Mouse (Mus musculus) embryo, embryonic 11.5 days (tissue): ENCODE measurements around the gene Rbfox2.
"Not testable (repeated sequence)": the region's sequence is repeated elsewhere in the genome, so short reads cannot be mapped to it uniquely, and the experiment has no call there.

Experiments used
- DNase-seq: peaks from one replicate; pipeline ENCODE4 v3.0.0-alpha.2; 2012; ENCODE audit warnings: low read depth, low spot score

Rbfox2 gene

DNA sequence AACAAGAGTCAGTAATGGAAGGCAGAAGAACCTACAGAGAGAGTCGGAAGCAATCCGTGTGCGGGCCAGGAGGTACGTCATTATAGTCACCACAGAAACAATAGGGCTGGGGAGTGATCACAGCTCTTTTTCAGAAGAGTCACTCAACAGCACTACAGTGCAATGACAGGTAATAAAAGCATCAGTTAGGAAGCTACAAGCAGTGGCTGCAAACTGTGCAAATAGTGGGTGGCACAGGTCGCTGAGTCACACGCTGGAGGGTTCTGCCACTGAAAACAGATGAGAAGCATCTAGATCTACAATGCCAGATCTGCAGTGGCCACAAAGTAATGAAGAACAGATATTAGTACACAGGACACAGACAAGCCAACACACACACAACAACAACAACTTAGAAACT is 32.9 kb downstream of the Rbfox2 start:
- DNase-seq = no peak

DNA sequence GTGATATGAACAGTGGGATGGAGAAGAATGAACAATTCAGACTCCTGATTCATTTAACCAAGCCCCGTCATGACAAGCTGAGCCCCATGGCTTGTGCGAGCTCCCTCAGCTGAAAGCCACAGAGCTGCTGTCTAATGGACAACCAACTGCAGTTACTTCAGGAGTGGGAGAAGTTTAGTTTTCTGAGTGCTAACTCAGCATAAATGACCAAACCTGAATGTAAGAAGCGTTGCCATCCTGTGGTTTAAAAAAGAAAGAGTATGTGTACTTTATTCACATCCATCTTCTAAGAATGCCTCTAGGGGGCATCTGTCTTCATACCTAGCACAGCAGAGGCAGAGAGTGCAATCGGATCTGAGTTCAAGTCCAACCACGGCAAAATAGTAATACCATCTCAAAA is 35.5 kb downstream of the Rbfox2 start:
- no peak for DNase-seq

DNA sequence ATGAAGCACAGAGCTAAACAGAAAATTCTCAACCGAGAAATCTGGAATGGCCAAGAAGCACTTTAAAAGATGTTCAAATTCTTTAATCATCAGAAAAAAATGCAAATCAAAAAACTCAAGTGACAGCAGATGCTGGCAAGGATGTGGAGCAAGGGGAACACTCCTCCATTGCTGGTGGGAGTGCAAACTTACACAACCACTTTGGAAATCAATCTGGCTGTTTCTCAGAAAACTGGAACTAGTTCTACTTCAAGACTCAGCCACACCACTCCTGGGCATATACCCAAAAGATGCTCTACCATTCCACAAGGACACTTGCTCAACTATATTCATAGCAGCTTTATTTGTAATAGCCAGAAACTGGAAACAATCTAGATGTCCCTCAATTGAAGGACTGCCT is 37.3 kb downstream of the Rbfox2 start:
- not testable (repeated sequence) for DNase-seq

DNA sequence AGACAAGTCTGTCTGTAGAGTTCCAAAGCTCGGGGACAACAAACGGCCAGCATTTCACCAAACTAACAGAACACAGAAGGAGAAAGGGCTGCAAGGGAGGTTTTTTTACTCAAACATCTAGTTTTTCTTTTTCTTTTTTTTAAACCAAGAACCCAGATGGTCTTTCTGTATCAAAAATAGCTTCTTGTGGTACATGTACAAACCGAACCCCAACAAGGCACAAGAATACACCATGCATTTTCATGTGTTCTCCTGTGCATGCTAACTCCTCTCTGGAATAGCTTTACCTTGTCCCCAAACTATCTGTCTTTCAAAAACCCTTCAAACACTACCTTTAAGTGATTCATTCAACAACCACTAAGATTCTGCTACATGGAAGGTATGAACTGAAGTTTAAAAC is 38.4 kb downstream of the Rbfox2 start:
- DNase-seq = no peak

DNA sequence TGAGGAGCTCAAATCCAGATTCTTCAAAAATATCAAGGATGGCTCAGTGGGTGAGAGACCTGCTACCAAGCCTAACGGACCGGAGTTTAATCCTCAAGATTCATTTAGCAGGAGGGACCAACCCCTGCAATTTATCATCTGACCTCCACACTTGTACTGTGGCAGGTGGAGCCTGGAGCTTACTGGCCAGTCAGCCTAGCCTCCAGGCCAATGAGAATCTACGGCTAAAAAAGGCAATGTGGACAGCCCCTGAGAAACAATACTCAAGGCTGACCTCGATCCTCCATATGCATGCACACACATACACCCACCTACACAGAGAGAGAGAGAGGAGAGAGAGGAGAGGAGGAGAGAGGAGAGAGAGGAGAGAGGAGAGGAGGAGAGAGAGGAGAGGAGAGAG is 41.5 kb downstream of the Rbfox2 start:
- DNase-seq = no peak

DNA sequence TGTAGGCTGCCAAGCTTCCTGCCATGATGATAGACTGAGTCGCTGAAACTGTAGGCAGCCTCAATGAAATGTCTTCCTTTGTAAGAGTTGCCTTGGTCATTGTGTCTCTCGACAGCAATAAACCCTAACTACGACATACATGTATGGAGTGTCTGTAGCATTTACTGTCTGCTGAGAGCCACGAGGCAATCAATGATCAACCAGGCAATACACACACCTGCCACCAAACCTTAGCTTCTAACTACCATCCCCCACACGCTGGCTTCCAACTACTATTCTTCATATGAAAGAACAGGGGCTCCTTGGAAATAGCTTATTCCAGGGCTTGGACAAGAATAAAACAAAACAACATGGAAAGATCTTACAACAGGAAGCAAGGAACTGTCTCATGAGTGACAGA is 42.5 kb downstream of the Rbfox2 start:
- no peak for DNase-seq

DNA sequence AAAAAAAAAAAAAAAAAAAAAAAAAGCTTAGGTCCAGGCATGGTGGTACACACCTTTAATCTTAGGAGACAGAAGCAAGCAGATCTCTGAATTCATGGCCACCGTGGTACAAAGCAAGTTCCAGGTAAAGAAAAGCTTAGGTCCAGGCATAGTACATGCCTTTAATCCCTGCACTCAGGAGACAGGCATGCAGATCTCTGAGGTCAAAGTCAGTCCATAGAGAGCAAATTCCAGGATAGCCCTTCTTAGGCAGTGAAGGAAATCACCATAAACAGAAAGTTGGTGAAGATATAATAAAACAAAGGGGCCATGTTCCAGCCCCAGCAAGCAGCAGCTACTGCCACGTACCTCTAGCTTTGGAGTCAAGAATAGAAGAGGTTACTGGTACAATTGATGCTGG is 44.0 kb downstream of the Rbfox2 start:
- no peak for DNase-seq

DNA sequence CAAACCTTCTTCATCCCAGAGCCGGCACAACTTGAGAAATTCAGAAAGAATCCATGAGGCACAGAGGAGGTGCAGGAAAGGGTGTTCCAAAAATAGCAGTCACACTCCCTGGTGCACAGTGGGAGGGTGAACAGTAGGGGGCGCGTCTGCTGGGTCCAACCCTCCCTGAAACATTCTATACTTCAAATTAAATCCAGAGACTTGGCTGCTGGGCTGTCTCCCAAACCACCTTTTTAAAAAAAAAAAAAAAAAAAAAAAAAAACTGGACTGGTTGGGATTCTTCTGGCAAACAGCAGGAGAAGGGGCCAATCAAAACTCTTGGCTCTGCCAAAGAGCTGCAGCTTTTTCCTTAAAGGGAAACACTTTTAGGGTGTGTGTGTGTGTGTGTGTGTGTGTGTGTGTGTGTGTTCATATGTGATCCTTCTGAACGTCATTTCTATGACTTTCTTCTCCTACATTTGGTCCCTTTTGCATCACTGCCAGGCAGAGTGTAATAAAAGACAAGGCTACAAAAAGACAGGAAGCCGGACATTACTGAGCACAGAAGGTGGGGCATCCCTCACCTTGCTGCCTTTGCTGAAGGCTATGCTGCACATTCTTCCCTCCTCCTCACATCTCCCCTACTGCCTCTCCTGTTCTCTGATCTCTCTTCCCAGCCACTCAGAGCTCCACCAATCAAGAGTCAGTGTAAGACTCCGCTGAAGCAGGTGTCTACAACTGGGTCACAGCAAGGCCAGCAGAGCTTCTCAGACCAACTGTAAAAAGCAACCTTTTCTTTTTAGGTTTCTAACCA is 49.2 kb downstream of the Rbfox2 start:
- no peak for DNase-seq

DNA sequence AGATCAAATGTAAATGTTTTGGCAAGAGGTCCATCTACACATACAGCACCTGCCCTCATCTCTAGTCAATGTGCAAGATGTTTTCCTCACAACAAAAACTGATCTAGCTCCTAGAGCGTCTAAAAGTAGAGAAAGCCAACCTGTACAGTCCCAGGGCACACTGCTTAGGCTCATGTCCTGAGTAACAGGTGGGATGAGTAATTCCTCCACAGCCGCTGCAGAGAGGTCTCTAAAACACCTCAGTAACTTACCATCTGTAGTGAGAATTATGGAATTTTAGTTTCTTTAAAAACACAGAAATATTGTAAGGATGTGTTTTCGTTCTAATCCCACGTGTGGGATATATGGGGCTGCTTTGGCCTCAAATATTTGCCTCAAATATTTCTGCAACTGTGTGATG is 50.0 kb downstream of the Rbfox2 start:
- DNase-seq = no peak

DNA sequence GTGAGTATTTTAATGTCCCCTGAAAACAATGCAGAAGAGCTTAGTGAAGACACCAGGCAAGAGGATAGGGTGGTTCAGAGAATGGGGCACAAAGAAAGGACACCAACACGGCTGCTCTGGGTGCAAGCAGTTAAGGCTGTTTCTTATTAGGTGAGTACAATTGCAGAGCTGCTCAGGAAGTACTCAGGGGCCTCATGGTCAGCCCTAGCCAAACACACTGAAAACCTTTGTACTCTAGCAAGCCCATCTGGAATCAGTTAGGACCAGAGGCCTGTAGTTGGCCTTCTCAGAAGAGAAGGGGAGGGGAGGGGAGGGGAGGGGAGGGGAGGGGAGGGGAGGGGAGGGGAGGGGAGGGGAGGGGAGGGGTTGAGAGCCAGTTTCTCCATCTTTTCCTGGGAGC is 52.2 kb downstream of the Rbfox2 start:
- peak; percentile 63 for DNase-seq

DNA sequence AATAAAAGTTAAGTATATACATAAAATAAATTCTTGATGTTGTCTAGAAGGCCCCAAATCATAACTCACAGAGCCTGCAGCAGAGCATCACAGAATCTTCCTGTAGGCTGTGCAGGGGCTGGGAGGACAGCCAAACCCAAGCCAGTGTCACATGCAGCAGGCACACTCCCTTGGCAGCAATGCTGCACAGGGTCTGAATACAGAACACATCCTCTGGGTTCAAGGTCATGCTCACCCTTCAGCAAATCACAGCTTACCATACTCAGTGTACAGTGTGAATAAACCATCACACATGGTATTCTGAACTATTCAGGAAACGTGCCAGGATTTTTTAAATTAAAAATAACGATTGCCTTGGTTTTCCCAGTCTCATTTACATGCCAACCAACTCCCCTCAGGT is 52.7 kb downstream of the Rbfox2 start:
- DNase-seq = no peak

DNA sequence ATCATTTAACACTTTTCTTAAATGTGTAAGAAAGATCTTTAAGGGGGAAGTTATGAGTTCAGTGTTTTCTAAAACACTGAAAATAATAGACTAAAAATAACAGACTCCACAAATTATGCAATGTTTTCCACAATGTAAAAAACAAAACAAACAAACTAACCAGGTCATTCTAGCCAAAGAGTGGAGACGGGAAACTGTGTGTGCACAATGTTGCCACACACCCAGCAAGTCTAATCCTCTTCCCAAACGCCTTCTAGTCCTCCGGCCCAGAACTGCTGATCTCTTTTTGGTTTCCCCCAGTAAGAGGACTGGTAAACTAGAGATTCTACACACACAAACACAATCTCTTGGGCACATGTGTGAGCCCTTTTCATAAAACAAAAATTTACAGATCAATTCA is 55.1 kb downstream of the Rbfox2 start:
- no peak for DNase-seq

DNA sequence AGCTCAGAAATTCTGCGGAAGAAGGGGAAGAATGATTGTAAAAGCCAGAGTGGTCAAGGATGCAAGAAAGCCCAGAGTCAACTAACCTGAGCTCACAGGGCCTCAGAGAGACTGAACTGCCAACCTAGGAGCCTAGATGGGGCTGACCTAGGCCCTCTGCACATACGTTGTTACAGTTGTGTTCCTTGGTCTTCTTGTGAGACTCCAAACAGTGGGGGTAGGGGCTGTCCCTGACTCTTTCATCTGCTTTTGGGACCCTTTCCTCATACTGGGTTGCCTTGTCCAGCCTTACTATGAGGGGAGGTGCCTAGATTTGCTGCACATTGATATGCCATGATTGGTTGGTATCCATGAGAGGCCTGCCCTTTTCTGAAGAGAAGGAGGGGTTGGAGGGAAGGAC is 56.0 kb downstream of the Rbfox2 start:
- no peak for DNase-seq

DNA sequence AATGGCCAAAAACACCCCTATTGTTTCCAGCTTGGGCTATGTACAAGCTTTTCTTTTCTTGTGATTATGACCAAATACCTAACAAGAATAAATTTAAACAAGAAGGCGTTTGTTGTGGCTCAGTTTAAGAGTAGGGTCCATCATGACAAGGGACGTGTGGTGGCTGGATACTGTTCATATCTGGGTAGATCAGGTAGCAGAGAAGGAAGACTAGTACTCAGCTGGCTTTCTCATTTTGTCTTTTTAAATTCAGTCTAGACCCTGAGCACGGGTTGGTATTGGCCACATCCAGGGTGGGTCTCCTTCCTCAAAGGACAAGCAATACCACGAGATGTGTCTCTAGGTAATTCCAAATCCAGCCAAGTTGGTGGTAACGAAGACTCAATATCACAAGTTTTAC is 57.4 kb downstream of the Rbfox2 start:
- no peak for DNase-seq

DNA sequence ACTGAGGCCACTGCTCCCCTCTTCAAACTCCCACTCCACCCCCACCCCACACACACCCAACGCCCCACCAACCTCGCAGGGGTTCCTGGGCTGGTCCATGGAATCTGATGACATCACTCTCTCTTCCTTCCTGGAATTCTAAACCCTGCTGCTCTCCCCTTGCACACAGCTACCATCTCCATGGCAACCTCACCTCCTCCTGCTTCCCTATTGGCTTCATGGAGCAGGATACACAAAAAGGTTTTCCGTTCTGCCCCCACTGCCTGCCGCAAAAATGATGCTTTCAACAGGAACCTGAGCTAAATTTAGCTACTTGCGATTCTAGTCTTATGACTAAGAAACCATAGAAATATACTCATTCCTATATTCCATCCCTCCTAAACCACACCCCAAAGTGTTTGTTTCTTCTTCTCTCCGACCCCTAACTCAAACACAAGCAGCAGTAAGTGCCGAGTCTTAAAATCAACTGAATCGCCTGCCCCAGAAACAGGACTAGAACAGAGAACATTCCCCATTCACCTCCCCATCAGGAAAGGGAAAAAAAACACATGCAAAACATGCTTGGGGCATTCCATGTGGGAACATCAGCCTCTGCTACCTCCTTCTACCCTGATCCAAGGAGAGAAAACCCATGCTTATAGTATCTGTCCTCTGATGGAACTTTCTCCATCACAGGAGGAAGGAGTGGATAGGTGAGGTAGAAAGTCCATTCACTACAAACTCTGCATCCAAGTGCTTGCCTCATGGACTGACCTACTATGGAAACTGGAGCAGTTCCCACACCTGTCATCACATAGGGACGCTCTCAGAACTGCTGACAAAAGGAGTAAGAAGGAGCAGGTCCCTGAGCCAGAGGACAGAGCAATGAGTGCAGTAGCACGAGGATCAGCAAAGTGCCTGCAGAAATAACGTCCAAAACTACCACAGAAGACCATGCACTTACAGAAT is 61.1 kb downstream of the Rbfox2 start:
- peak; percentile 66 for DNase-seq

DNA sequence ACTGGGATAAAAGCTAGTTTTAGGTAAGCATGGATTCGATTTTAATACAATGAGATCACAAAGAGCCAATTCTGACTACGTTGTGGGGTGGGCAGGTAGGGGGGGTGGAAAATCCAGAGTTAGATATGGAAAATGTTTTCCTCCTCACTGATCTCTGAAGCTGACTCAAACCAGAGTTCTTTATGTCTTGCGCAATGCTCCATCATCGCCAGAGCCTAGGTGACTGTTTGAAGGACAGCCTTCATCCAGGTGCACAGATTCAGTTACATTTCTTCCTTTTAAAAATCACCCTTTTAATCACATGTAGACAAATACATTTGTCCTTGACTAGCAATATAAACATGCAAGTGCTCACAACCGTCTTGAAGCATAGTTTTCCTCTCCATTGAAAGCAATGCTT is 62.2 kb downstream of the Rbfox2 start:
- no peak for DNase-seq

DNA sequence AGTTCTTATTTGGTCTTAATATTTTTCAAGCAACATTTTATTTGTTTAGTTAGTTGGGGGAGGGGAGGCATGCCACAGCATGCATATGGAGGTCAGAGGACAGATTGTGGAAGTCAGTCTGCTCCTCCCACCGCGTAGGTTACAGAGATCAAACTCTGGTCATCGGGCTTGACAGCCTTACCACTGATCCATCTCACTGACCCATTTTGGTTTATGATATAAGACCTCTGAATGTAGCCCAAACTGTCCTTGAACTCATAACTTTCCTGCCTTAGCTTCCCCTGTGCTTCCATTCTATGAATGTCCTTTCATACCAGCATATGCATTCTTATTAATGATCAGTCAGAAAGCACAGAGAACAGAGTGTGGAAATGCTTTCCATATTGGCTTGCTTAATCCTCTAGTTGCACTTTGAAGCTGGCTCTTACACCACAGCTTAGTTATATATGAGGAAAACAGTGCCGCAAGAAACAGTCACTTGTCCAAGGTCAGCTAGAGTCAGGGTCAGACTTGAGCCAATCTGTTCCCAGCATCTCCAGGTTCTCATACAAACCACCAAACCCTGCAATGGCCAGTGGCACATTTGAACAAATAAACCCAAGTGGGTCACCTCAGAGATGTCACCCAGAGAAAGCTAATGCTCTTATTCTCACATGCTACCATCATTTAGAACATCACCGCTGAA is 62.8 kb downstream of the Rbfox2 start:
- DNase-seq = no peak

DNA sequence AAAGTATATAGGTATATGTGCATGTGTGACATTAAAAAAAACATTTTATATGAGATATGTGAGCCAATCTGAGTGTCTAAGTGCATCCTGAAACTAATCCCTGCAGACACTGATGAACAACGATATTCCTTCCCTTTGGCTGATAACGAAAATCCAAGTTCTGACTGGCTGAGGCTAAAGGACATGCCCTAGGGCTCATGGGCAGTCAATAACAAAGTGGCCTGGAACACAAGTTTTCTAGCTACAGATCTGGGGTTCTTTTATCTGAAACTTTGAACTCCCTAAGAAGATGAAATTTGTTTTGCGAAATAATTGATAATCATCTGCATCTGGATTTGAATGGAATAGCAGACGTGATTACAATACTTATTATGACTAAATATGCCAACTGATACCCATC is 66.2 kb downstream of the Rbfox2 start:
- no peak for DNase-seq

DNA sequence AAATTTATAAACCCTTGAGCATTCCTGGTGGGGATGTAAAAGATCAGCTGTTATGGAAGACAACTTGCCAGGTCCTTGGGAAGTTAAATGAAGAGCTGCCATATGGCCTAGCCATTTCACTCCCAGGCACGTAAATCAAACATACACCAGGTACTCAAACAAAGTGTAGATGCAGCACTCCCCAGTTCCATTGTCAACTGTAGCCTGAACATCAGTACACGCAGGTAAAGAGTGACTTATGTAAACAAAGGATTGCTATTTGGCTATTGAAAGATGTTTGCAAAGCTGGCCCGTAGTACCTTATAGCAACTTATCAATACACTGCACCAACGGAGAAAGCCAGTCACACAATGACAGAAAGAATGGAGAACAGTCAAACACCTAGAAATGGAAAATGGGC is 67.2 kb downstream of the Rbfox2 start:
- no peak for DNase-seq

DNA sequence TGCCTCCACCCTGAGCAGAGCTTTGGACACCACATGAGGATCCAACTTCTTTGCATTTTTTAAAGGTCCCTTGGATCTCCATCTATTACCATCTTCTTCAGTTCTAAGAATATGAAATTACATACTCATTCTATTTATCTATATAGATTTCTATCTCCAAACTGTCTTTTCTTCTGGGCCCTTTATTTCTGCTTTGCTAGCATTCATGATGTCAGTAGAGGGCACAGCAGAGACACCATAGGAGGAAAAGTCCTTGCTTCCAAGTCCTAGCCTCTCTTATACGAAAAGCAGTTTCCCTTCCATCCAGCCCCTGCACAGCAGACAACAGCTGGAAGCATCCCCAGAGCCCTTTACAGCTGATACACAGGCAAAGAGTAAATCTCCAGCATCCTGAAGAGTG is 69.1 kb downstream of the Rbfox2 start:
- no peak for DNase-seq

DNA sequence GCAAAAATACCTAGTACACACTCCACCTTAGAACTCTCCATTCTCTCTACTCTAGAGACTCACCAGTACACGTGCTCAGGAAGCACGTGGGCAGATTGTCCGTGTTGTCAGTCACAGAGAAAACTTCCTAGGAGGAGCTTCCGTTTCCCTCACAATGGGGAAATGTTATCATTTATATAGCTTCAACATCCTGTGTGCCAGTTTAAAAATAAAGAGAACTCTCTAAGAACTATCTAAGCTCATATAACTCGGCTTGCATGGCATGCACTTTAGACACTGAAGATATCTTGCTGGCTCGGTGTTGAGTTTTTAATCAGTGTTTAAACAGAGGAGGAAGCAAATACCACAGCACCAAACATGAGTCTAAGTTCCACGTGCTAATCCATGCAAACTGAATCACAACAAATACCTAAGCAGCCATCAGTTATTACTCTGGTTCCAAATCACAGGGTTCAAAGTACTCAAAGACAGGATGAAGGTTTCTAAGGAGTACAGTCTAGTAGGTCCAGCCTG is 70.7 kb downstream of the Rbfox2 start:
- no peak for DNase-seq

DNA sequence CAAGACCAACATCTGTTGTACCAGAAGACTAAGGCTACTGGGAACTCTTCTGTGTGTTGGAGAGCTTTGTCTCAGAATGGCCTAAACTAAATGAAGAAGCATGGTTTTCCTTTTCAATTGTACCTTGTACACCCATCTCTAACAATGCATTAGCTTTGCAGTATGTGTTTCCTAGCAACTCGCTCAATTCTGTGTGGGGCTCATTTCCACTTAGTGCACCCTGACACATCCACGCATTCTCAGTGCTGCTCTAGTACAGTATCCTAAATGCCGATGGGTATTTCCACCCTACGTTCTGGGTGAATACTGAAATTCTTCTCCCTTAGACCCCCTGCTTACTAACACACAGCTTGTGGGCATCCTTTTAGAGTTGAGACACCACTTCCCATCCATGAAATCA is 71.3 kb downstream of the Rbfox2 start:
- no peak for DNase-seq
